Mouse (Mus musculus) spleen, adult 18-20 months (tissue): ENCODE measurements around the gene Prkca.
A peak's percentile ranks its signal among the peaks of the same experiment; 100 is the strongest.

Experiments
- DNase-seq, 2 experiments: peaks; one replicate each; pipeline ENCODE4 v3.0.0; 2022; ENCODE audit warnings: mixed read lengths in 2 of 2

Prkca gene

GRCm38 (mm10) chr11:108259391-108259790 lies 84.3 kb downstream of the Prkca start:
- no peak for DNase-seq

DNA sequence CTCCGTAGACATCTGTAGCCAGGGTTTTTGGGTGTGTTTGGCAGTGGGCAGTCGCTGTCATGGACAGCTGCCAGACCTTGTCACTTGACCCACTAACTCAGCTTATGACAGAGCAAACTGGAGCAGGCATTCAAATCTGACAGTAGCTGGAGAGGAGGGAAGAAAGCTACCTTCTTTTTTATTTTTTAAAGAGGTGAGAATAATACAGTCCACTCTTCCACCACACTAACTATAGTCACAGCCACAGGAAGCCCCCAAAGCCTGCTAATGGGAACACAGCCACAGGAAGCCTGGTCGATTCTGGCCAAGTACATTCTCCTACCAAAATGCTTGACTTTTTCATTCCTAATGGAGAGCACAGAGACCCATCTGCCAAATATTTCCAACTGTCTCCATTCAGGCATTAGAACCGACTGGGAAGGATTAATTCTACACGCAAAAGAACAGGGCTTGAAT lies 84.9 kb downstream of the Prkca start:
- no peak for DNase-seq

- DNase-seq = no peak
Observed at GRCm38 (mm10) chr11:108257921-108258320, 85.8 kb downstream of the Prkca start.

DNA sequence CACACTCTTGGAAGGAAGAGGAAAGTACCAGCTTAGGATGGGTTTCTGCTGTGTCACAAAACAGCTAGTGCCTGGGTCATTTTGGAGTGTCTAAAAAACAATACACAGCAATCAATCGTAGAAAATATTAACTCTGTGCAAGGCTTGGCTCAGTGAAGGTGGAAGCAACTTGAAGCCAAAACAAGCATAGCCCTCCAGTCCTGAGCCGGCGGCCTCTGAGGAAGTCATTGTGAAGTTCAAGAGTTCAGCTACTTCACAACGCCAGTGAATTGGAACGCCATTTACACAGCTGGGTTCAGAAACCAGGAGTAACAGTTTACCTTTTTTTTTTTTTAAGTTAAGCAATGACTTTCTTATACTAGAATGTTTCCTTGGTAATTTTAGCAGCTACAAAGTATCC lies 89.0 kb downstream of the Prkca start:
- peak in 1 of 2 experiments; percentile 32 for DNase-seq

DNA sequence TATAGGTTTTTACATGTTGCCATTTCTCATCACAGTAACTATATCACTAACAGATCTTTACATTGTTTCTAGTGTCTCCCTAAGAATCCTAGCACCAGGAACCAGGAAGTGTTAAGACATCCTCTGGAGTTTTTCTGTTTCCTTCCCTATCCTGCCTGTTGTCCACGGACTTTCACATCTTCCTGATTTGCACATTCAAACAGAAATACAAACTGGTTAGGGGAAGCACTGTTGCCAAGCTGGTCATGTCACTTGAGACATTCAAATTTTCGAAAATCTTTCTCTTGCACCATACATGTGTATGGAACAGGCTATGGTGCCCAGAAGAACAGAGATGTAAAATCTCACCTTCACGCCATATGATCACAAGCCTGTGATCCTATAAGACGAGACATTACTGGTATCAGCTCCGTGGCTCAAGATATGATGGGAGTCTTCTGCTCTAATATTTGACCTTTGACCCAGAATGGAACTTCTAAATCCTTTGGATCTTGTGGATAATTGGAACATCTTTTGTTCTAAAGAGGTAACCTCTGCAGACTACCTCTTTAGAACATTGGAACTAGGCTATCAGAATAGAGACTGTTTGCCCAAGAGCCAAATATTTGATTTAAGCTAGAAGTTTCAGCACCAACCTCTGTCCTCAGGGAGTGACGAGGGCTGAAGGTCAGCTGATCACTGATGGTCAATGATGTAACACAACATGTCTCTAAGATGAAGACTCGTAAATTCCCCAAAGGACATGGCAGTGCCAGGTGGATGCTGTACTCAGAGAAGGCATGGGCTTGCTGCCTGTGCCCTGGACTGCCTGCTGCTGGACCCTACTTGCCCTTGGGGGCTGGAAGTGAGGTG lies 91.6 kb downstream of the Prkca start:
- DNase-seq = no peak

- DNase-seq = no peak
Observed at GRCm38 (mm10) chr11:108250829-108251637, 92.7 kb downstream of the Prkca start.

DNA sequence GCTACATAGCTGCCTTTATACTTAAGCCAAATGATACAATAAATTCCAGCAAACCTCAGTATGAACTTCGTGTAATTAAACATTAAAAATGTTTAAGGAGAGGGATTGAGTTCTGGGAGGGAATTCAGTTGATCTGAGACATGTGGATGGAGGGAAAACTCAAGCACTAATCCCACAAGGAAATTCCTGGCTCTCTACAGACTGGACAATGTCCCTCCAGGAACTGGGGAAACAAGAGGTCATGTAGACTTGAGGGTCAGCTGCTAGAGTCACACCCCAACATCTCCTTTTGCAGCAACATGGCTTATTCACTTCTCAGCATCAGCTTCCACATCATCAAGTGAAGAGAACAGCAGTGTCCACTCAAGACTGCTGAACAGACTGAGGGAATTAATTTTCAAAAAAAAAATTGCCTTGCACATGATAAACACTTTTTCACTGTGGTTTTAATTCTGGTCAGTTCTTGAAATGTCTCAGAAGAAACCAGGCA lies 93.5 kb downstream of the Prkca start:
- no peak for DNase-seq

- no peak for DNase-seq
Observed at GRCm38 (mm10) chr11:108249487-108249886, 94.2 kb downstream of the Prkca start.

- no peak for DNase-seq
Observed at GRCm38 (mm10) chr11:108249047-108249403, 94.7 kb downstream of the Prkca start.

DNA sequence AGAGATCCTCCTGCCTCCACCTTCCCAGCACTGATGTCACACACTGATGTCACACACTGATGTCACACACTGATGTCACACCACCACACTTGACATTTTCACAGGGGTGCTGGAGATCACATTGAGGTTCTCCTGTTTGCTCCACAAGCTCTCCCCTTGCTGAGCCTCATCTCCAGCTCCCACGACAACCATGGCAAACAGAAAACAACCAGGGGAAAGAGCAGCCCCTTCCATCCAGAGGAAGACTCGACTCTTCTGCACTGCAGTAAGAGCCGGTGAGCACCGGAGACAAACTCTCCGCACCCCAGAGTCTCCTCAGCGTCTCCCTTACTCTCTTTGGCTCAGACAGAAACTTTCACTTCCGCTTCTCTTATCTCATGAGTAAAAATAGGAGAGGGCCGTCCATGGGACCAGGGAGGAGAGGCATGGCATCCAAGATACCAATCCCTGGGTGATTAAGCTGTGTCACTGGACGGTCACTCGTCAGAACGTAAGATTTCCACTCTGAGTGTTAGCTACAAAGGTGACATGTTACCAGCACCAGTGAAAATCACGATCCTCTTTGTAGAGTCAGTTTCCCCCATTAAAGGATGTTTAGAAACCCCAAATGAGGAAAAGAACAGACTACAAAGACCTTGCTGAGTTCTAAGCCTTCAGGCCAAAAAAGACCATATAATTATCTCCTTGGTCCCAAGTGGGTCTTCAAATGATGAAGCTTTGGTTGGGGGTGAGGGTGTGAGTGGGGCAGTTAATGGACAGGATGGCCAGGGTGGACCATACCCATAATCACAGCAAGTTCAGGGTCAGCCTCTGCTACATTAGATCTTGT lies 95.3 kb downstream of the Prkca start:
- peak; percentile 23 to 33 for DNase-seq

DNA sequence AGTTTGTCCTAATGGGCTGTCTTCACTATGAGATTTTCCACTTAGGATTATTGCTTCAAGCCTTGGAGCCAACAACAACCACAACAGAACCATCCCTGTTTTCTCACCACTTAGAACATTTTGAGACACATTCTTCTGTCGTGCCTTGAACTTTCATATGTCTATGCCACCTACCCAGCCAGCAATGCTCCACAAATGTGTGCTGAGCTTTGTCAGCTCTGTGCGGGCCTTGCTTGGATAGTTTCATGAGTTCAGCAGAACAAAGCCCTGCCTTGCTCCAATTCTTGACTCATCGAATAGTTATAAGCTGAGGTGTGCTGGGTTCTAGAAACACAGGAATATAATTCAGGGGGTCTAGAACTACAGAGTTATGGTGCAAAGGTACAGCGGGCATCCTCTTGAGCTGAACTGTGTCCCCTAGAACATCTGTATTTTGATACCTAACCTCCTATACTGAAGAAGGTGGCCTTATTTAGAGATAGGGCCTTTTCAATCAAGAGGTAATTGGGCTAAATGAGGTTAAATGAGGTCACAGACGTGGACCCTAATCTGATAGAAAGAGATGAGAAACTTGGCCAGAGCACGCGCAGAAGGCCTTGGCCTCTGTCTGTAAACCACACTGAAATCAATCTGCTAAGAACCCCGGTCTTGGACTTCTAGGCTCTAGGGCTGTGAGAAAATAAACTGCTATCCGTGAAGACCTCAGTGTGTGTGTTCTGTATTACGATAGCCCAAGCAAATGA lies 96.4 kb downstream of the Prkca start:
- no peak for DNase-seq

DNA sequence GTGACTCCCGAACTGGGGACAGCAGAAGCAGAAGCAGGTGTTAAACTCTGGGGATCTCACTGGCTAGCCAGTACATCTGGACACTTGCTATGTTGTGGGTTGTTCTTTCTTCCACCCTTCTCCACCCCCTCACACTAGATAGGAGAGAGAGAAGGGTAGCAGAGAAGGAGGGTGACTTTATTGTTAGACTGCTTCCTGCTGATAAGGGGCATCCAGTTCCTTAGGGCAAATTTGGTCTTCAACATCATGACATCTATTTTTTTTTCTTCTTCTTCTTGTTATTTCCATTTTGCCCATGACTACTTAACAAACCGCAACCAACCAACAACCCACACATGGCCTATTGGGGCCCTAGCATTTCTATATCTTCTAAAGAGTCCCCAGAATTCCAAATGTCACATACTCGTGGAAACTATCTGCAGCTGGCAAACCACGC lies 97.4 kb downstream of the Prkca start:
- no peak for DNase-seq

DNA sequence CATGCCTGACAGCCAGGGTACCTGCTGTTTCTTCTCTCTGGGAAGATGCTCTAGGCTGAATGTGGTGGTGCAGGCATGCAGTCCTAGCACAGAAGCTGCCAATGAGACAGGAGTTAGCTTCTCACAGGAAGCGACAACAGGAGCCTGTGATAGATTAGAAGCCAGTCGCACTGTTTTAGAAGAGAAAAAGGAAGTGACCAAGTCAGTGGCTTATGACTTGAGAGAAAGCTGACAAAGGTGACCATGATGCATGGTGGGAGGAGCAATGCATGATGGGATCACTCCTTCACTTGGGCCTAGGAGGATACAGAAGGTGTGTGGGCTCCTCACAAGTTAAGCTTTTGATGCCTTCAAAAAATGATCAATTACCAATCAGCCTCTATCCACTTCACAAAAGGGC lies 99.5 kb downstream of the Prkca start:
- DNase-seq = no peak

DNA sequence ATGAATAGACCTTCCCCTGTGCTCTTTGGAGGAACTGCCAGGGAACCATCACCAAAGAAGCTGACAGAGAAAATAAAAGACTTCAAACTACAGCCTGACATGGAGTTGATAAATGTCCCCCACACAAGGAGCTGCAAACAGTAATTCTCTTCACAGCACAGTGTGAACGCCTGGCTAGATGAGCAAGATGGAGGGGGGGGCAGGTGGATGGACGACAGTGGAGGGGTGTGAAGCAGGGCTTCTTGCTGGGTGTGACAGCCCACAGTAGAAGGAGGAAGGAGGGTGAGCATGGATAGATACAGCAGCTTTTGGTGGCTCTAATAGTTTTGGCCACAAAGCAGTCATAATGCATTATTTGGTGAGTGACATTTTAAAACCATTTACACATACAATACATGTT lies 100.1 kb downstream of the Prkca start:
- no peak for DNase-seq

DNA sequence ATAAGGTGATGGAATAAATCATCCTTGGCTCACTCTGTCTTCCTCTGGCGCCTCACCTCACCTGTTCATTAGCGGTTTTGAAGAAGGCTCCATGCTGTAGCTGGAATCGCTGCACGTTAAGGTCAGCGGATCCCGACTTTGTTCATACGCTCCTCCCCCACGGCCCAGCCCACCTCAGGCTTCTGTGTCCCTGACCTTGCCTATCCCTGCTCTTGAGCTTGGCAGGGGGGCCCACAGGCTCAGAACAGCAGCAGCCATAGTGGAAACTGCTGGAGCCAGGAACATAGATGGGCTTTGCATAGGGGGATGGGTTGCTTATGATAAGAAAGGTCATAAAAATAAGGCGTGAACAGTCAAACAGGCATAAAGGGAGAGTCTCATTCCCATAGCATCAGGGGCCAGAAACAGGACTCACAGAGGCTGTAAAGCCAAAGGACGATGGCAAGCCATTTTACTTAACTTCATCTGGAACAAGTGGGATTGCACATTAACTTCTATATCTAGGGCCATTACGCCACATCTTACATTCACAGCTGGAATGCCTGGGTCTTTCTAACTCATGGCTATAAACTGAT lies 102.7 kb downstream of the Prkca start:
- no peak for DNase-seq

DNA sequence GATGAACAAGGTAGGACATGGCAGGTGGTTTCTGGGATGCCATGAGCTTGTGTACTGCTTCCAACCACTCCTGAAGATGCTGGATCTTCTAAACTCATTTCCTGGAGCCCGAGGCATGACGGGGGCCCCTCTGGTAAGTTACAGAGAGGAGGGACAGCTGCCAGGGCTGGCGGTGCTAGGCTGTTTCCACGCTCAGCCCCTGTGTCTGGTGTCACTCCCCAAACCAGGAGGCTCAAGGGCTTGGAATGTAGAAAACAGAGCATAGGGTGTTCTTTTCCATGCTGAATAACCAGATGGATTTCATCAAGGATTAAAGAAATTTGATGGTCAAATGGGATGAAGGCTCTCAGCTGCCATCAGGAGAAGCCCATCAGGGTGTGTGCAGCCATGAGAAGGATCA lies 104.6 kb downstream of the Prkca start:
- DNase-seq = no peak

DNA sequence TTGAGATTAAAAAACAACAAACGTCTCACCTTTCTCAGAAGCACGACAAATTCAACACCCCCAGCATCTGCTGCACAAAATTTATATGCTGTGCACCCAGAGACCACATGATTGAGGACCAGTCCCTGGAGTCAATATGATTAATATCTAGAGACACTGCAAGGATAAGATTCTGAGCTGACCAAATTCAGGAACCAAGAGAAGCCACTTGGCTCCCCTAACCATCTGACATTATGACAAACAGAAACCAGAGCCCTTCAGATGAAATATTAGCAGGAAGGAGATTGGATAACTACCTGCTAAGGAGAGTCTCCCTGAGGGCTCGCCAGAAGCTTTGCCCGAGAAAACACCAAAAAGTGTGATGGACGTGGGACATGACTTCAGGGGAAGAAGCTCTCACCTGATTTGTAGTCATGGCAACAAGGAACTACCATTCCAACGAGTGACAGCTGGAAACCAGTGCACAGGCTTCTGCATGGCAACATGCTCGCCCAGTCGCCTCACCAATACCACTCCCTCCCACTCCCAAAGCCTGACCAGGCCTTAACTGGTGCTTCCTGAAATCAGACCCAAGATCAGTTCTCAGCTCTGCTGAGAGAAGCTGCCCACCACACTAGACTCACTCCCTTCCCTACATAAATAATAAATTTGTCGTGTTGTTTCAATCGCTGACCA lies 106.8 kb downstream of the Prkca start:
- DNase-seq = no peak

GRCm38 (mm10) chr11:108236195-108236594 lies 107.5 kb downstream of the Prkca start:
- no peak for DNase-seq

- no peak for DNase-seq
Observed at GRCm38 (mm10) chr11:108235081-108235703, 108.5 kb downstream of the Prkca start.

DNA sequence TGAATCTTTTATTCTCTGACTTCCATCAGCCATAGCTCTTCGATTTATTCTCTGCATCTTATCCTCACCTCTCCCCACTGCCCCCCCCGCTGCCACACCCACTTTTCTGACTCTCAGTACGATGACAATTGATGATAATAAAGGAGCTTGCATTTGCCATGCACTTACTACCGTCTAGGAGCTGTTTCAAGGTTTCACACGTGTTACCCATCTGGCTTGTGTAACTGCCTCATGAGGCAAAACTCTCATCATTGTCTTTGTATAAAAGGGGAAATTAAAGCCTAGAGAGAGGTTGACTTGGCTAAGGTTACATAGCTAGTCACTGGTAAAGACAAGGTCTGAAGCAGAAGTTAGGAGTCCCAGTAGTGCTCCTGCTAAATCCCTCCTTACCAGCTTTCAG lies 110.7 kb downstream of the Prkca start:
- DNase-seq = no peak

DNA sequence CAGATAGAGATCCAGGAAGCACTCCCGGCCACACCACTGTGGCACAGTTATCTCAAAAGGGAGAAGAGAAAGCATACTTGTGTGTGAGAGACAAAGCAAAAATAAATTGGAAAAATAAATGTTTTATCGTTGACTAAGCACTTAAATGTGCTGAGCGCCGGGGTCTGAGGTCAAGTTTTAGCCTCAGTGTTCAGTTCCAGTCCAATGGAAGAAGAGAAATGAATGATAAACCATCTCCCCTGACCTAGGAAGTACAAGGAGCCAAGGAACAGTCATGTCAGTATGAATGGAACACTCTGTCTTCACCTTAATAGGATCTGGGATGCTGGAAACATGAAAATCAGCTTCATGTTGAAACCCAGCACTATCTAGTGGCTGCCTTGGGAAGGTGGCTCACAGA lies 113.6 kb downstream of the Prkca start:
- DNase-seq = no peak
